Mouse (Mus musculus) heart, postnatal 36 days (tissue): ENCODE results near the gene Krt88. TPM values are rescaled to one million over a fixed set of nuclear protein-coding genes. Genes with fewer than 3 reads are reported as not detected.

Source experiments
- DNase-seq, 2 experiments: peaks; one replicate each; pipeline ENCODE4 v3.0.0; 2021 to 2022
- intact Hi-C: fragments of 180-260 bp; cut with DNase I; formaldehyde crosslinking; loops from one replicate; pipeline ENCODE4 v1.15.1; 2025
- total RNA-seq, 2 experiments: library from RNA; stranded (reverse); gene quantifications; 2 replicates each; pipeline ENCODE4 v1.2.3; 2021

The Krt88 gene
- total RNA-seq, result not detected

DNA sequence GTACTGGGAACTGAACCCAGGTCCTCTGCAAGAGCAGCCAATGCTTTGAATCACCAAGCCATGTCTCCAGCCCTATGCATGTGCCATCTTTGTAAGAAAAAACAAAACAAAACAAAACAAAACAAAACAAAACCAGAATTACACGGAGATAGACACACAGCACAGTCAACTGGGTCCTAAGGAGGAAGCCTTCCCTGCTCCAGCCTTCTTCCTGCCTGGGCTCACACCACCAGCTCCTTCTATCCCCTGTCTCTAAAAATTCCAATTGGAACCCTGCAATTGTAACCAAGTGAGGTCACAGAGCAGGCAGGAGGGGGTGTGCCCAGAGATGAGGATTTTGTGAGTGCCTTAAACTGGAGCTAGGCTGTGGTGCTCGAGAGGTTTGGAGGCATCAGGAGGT, at the start of gene Krt88:
TSS of gene Krt88 (plus strand) at position 301 of the 400 bp plus-strand sequence.
- intact Hi-C loops, result no loop called here

DNA sequence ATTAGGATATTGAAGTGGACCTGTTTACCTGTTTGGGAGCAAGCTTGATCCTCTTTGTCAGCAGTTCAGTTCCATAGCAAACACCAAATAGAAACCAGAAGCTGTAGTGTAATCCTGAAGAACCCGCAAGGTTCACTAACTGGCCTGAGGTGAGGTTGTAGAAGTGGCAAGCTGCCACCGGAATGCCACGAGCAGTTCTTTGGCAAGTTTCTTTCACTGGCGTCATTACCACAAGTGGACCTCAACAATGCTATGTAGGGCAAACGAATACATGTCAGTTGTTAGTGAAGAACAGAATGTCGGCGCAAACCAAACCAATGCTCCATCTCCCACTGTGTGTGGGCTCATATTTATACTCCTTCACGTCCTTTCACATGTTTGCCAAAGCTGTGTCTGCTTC, 49.3 kb upstream of the Krt88 start:
- intact Hi-C loops, result no loop called here
- DNase-seq, result peak in 1 of 2 experiments; percentile 38

More for the DNA sequence above, at the start of gene Krt88:
- no peak for DNase-seq

DNA sequence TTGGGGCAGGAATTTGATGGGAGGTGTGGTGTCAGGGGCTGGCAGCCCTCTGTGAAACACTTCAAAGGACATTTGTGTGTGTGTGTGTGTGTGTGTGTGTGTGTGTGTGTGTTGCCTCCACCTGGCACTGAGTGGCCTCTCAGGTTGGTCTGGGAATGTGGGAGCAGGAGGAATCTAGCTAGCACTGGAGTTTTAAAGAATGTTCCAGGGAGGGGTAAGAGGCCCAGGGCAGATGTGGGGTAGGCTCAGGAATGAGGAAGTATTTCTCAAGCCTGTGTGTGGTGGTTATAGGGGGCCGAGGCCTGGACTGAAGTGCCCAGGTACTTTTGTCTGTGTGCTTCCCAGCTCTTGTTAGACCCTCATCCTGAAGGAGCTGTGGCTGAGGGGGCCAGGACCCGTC, 36.8 kb upstream of the Krt88 start, which contains the start of gene Krt7:
TSS of gene Krt7 (plus strand) at position 269 of the 400 bp plus-strand sequence.
- intact Hi-C loops, result loop anchor here (5.0 kb wide), 1 partner anchor 53 kb away; no protein-coding TSS in a partner anchor

DNA sequence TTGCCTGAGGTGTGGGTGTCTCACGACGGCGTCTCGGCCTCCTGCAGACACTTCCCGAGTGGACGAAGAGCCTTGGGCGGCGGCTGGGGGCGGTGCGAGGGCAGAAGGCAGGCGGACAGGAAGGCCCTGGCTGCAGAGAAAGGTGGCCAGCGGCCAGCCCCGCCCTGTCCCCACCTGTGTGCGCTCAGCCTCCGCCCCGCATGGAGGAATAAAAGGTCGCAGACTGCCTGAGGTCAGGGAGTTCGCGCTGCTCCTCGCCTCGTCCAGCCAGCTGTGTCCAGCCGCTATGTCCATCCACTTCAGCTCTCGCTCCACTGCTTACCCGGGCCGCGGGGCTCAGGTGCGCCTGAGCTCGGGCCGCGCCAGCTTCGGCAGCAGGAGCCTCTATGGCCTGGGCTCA, 35.4 kb upstream of the Krt88 start:
- intact Hi-C loops, result loop anchor here (5.0 kb wide), 1 partner anchor 55 kb away; no protein-coding TSS in a partner anchor
- DNase-seq, result no peak

More for the DNA sequence above, 36.8 kb upstream of the Krt88 start, which contains the start of gene Krt7:
- DNase-seq, result no peak

DNA sequence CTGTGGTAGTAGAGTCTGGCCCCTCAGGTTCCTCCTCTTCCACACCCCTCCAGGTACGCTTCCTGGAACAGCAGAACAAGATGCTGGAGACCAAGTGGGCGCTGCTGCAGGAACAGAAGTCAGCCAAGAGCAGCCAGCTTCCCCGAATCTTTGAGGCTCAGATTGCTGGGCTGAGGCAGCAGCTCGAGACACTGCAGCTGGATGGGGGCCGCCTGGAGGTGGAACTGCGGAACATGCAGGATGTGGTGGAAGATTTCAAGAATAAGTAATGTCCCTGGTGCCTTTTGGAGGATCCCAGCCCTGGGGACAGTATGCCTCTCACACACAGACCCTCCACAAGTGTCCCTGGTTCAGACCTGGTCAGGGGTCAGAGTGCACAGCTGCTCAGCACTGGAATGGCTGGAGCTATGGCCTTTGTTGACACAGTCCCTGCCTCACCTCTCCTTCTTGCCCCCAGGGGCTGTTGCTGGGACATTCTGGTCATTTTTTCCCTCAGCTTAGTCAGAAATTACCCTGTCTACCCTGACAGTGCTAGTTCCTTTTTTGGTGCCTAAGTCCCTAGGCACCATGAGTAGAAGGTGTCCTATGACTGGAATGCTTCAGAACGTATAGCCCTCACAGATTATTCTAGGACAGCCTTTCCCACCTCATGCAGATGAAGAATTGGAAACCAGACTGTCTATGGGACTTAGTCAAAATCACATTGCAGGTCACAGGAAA, 33.5 kb upstream of the Krt88 start:
- intact Hi-C loops, result loop anchor here (5.0 kb wide), 1 partner anchor 57 kb away; no protein-coding TSS in a partner anchor

DNA sequence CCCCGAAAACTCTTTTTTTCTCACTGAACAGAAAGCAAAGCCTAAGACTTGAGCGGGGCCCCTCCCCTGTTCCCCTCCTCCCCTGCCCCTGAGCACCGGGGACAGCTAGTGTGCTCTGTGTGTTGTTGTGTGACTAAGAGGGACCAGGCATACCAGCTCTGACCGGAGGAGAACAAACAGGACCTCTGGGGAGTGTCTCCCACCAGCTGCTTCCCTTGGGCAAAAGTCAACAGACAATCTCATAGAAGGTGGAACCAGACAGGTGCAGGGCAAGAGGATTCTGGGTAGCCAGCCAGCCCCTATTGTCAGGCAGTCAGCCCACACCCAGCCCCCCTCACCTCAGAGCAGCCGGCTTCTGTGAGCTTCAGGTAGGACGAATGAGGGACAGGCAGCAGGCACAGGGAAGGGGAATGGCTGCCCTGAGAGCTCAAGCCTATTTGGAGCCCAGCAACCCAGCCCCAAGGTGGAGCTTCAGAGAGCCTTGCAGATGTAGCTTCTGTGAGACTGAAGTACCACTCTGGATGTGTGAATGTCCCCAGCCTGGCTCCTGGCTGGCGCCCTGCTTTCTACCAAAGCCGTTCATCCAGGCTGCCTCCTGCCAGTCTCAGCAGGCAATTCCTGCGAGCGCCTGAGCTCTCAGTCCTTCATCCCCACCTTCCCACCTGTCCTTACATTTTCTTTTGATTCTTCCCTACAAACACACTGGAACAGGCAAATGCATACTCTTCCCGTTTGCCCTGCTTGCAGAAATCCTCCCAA, 32.6 kb upstream of the Krt88 start:
- intact Hi-C loops, result loop anchor here (5.0 kb wide), 1 partner anchor 58 kb away; no protein-coding TSS in a partner anchor
- DNase-seq, result no peak

More for the DNA sequence above, 33.5 kb upstream of the Krt88 start:
- DNase-seq, result no peak

DNA sequence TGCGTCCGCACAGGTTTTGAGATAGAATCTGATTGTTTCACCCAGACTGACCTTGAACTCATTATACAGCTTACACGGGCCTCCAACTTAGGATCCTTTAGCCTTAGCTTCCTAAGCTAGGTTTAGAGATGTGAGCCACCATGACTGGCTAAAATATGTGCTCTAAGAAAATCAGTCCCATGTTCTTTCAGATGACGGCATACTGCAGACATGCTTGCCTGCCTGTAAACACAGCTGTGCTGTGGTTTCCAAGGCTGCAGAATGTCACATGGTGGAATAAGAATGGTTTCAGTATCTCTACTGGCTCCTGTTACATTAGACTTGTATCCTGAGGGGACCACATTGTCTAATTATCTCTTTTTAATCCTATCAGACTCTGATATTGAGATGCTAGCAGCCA, 28.6 kb upstream of the Krt88 start:
- intact Hi-C loops, result no loop called here
- DNase-seq, result no peak

DNA sequence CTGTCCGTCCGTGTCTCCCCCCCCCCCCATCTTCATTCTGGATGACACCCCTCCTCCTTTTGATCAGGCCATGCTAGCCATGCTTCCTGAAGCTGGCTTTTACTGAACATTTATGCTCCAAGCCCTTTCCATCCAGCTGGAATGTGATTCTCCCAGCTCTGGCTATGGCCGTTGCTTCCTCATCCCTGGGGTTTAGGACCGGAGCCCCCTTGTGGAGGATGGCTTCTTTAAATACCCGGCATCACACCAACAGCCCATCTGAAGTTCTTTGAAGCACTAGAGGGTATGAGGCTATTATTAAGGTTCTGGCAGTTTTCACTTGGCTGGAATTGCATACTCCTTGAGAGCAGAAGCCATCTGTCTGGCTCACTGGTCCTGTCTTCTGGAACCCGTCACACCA, 26.6 kb upstream of the Krt88 start:
- intact Hi-C loops, result no loop called here
- no peak for DNase-seq

DNA sequence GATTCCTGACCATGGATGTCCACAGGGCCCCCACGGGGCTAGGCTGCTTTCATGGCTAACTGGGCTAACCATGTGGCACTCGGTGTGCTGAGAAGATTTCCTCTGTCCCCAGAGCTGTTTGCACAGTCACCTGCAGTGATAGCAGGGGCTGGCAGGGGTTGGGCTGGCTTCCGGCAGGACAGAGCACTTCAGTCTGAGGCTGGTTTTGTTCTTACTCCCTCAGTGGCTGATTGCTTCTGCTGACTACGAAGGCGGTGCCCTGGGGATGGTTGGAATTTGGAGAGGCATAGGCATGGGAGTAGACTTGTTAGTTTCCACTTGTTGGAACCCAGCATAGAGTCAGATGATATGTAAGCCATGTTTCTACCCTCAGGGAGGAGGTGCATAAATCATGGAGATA, 22.6 kb upstream of the Krt88 start:
- no peak for DNase-seq
- intact Hi-C loops, result no loop called here

DNA sequence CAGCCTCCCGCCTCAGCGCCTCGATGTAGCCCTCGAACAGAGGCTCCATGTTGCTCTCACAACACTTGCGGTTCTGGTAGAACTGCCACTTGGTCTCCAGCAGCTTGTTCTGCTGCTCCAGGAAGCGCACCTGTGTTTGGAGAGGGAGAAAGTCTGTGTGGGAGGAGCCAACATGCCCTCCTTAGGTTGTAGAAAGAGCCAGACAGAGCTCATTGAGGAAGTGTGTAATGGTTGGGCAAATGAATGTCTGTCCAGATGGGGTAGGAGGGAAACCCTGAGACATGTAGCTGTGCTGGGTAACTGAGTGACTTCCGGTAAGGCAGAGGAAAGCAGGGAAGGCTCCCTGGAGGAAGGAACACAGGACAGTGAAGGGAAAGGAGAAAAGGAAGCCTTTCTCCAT, 10.9 kb upstream of the Krt88 start:
- intact Hi-C loops, result no loop called here
- no peak for DNase-seq

DNA sequence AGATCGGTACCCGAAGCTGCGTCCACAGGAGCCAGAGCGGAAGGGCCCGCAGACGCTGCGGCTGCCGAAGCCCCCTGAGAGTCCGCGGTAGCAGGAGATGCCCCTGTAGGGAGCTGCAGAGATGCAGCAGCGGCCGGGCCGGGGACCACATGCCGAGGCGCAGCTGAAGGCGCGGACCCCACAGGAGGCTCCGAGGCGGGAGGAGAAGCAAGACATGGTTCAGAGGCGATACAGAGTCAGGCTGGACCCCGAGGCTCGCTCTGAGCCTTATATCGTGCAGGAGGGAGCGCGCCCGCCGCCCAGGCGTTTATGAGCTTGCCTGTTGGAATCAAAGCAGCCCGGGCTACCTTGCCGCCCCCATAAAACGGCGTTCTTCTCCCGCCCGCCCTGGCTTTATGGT, 9.0 kb upstream of the Krt88 start, which contains the start of gene Krt87:
TSS of gene Krt87 (minus strand) at position 250 of the 400 bp plus-strand sequence.
- no peak for DNase-seq
- intact Hi-C loops, result no loop called here

DNA sequence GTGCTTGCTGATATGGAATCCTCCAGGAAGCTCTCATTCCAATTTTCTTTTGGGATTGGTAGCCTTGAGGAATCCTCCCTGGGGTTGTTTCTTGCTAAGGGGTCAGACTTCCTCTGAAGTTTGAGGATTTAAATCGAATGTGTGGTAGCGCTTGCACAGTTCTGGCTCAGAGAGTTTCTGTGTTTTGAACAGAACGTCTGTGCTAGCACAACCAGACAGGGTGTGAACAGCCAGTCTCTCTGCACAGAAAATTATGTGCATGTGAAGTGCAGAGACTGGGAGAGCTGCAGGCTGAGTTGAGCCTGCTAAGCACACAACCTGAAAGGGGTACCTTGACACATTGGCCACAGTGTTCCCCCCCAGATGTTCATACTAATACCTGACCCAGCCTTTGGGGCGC, 6.7 kb upstream of the Krt88 start:
- intact Hi-C loops, result no loop called here
- no peak for DNase-seq

DNA sequence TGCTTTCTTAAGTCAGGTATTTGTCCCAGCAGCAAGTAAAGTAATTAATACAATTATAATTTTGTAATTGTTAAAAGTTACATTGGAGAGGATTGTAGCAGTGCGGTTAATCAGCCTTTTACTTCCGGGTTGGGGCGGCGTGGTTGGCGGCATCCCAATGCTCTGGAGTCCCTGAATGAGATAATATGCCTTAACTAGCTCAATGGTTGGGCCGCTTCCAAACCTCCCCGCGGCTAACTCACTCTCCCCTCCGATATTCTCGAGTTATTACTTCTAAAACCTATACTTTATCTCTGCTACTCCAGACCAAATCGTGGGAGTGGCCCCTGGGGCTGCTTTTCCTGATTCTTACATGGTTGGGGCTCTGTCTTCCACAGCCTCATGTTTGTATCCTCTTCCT, 972 bp upstream of the Krt88 start:
- intact Hi-C loops, result no loop called here

DNA sequence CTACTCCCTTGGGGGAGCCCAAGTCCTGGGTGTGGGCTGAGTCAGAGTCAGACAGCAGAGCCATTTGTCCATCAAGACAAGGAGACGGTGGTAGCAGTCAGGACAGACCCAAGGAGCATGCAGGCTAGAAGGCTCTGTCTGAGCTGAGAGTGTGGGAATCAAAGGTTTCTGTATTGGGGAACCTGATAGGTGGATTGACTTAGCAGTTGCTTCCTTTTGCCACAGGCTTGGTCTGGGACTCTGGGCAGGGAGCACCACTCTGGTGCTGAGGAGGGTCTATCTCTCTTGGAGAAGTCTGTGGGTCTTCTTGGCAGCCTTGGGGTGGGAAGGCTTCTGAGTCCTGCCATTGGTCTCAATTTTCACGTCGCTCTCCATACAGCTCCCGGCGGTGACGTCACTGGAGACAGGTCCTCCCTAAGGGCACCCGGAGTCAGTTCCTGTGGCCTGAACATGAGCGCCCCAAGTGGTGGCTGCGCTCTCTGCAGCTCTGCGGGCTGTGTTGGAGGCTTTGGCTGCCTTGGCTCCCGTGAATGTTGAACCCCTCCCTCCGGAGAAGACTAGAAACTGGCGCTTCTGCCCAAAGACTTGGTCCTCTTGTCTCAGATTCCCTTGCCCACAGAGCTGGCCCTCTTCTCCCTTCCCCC, 5.7 kb downstream of the Krt88 start:
- DNase-seq, result peak; percentile 73 to 84
- intact Hi-C loops, result loop anchor here (2.0 kb wide), 1 partner anchor 112 kb away; no protein-coding TSS in a partner anchor

More for the DNA sequence above, 972 bp upstream of the Krt88 start:
- DNase-seq, result peak; percentile 23 to 33

DNA sequence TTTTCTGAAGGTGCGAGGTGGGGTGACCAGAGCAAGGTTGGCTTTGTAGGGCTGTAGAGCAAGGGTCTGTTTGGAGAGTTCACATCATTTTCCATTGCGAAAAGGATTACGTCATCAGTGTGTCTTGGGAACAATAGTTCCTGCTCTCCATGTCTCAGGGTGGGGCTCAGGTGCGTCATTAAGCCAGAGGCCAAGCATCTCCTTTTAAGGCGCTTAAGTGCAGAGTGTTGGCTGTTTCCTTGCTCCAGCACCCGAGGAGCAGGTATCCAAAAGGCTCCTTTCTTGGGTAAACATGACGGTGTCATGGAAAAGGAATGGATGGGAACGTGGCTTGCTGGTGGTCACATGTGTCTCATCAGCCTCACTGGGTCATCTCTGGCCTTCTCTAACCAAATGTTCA, 7.2 kb downstream of the Krt88 start:
- DNase-seq, result no peak
- intact Hi-C loops, result no loop called here

DNA sequence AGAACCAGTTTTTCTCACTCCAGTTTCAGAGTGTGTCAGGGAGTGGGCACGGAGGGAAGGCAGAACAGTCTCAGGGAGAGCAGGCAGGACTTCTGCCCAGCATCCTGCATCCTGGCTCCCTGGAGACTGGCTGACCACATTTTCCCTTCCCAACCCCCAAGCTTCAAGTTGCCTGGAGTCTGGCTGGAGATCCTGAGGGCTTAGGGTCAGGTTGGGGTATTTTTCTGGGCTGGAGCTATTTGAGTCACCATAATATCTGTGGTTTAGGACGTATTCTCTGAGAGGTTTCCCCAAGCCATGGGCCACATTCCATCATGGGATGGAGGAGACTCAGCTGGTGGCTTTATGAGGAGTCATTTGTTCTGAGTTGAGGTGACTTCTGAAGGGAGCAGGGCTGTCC, 7.7 kb downstream of the Krt88 start:
- DNase-seq, result no peak
- intact Hi-C loops, result no loop called here

DNA sequence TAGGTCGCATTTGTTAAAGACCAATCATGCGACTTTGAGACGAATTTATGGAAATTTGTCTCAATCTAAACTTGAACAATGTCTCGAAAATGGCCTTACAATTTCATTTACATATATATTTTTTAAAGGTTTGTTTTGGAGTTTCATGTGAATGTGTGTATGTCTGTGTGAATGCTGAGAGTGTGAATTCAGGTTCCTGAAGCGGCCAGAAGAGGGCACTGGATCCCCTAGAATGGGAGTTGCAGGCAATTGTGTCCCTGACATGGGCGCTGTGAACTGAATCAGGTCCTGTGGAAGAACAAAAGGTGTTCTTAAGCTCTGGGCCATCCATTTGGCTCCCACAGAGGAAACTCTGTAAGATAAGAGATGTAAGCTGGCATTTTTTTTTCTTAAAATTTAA, 8.3 kb downstream of the Krt88 start:
- intact Hi-C loops, result no loop called here
- no peak for DNase-seq

DNA sequence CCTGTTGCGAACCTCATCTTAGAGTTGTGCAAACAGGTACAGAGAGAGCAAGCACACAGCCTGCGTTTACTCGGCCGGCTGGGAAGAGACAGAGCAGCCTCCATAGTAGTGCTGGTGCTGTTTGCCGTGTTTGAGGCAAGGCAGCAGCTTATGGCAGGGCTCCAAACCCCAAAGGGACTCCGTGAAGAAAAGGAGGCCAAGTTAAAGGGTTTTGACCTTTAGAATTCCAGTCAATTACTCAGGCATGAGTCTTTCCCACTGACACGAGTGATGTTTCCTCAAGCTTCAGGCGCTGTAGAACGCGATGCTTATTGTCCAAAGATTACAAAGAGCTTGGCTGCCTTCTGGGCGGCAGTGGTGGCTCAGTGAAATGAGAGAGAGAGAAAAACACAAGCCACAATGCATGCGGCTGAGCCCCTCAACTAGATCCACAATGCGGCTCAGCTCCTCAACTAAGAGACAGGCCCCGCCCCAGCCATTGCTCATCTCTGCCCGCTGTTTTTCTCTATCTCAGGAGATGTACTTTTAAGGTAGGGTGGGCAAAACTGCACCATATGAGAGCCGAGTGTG, 10.9 kb downstream of the Krt88 start:
- DNase-seq, result peak; percentile 12 to 14
- intact Hi-C loops, result no loop called here

DNA sequence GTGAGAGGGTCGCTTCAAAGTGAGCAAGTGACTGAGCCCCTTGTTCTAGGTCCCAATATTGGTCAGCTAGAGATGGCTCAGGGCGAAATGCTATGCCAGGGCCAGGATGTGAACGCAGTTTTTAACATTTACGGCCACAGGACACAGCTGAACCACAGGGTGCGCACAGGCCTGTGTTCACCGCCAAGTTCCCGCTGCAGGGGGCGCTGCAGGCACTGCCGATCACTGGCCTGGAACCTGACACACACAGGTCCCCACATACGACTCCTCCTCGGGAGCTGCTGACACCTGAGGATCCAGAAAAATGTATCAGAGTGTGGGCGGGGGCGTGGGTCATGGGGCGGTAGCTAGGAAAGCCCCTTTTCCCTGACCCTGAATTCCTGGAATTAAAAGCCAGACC, 11.7 kb downstream of the Krt88 start:
- intact Hi-C loops, result no loop called here
- DNase-seq, result no peak

DNA sequence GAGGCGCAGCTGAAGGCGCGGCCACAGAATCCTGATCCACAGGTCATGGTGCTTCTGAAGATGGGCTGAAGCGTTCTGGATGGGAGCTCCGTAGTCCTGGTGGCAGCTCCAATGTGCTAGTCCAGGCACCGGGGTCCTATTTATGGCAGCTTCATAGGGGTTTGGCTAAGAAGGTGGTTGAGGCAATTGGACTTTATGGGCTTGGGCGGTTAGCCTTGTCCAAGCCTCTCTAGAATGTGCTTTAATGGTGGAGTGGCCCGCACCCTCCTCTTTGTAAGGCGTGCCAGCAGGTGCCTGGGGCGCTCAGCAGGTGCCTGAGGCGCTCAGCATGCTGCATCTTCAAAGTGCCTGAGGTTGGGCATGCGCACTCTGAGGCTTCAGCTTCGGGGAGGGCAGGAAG, 16.1 kb downstream of the Krt88 start, which contains the start of gene Krt81:
TSS of gene Krt81 (minus strand) at position 101 of the 400 bp plus-strand sequence.
- intact Hi-C loops, result no loop called here
- no peak for DNase-seq

DNA sequence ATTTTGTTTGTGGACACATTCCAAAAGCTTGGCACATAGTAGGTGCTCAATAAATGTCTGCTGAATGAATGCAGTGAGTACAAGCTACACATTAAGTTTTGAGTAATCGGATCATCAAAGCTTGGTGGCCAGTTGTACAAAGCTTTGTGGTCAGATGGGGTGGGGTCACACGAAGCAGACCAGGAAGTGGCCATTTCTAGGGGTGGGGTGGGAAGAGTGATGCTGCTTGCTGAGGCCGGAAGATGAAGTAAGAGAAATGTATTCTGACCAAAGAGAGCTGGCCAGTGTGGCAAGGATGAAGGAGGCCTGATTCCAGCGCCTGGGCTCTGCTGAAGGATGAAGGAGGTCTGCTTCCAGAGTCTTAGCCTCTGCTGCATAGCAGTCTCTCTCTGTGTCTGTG, 21.5 kb downstream of the Krt88 start:
- intact Hi-C loops, result no loop called here
- DNase-seq, result no peak
